Mouse (Mus musculus): ENCODE results near the gene Noa1.

Gene Noa1

DNA sequence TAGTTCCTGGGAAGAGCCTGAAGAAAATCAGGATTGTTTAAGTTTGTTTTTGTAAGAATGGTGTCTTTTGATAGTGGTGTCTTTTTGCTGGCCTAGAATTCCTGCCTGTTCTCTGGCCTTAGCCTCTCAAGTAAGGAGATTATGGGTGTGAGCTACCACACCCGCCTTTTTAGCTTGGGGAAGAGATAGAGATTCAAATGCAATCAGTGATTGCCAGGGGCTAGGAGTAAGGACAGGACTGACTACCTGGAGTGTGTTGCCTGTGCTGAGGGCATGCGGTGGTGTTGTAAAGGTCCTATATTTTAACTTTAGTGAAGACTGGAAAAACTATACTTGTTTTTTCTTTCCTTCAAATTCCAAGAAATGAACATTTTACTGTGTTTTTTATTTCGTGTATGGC, 55.5 kb downstream of the Noa1 start:
- no peak for DNase-seq (ENCODE audit: low spot score in 2 of 2)

- DNase-seq (ENCODE audit: low spot score in 2 of 2): no peak
These were observed 56.7 kb downstream of the Noa1 start for GRCm38 (mm10) chr5:77253154-77253553.

DNA sequence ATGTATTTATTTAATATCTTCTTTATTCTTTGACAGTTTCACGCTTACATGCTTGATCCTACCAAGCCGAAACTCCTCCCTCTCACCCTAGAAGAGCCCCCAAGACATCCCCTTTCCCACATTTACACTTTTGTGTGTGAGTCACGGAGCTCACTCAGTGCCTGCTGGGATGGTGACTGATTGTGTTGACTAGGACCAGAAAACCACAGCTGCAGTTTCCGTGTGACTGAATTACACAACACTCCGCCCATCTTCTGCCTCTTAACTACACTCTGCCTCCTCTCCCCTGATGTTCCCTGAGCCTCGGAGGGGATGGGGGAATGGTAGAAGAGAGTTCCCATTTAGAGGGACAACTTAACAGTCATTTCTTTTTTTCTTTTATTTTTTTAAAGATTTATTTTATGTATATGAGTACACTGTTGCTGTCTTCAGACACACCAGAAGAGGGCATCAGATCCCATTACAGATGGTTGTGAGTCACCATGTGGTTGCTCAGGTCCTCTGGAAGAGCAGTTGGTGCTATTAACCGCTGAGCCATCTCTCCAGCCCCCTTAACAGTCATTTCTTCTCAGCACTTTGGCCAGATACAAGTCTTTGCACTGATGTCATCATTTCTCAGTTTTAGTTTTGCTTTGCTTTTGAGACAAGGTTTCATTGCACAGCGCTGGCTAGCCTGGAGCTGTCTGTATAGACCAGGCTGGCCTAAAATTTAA, 57.6 kb downstream of the Noa1 start:
- no peak for DNase-seq (ENCODE audit: low spot score in 2 of 2)

DNA sequence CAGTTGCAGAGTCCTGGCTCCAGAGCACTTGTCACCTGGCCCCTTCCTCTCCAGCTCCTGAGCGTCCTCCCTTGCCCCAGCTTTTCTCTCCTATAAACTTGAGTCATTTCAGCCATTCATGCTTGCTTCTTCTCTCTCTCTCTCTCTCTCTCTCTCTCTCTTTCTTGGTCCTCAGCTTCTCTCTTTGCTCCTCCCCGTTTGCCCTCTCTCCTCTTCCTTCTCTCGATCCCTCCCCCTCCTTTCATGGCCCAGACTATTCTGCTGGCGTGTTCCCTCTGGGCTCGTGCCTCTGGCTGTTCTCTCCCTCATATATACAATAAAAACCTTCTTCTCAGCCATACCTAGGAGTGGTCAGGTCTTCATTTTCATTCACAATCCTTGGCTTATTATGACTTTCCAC, 58.2 kb downstream of the Noa1 start:
- DNase-seq (ENCODE audit: low spot score in 2 of 2): no peak

DNA sequence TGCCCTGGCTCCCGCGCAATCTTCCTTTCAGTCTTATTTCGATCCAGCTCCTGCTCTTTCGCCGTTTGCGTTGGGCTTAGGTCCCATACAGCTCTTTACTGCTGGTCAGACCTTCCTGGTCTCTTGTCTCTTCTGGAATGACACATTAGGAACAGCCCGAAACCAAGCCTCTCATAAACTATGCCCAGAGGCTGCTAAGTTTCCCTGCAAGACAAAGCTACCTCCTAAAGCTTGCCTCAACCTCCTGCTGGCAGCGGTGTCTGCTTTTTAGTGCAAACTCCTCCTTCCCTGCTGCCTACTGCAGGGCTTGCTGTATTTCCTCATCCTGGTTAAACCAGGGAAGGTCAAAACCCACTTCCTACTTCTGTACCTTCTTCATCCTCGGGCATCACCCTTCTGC, 59.8 kb downstream of the Noa1 start:
- DNase-seq (ENCODE audit: low spot score in 2 of 2): no peak

DNA sequence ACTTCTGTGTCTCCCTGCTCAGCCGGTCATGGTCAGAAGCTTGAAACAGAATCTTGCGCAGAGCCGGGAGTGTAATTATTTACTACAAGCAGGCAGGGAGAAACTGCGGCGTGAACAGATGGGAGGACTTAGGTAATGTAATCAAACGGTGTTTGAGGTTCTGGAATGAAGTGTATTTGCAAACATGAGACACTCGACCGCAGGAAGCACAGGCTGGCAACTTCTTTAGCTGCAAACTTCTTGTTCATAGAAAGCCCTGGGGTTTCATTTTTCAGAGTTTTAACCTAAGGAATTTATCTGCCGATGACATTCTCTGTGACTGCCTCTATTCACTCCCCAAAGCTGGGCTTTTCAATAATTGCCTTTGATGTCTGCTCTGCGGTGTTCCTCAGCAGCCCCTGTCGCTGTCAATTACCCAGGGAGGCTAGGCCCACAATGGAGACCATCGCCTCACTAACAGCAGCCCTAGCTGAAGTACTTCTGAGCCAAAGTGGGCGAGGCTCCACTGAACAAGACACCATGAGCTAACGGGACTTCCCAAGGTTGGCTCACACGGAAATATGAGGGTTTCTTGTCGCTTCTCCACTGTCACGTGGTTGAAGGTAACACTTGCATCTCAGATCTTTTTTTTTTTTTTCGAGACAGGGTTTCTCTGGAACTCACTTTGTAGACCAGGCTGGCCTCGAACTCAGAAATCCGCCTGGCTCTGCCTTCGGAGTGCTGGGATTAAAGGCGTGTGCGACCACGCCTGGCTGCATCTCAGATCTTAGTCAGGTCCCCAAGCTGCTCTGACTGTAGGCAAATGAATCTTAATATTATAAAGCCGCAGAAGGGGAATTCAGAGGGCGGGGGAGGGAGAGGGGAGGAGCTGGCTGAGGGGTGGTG, 63.9 kb downstream of the Noa1 start:
- no peak for DNase-seq (ENCODE audit: low spot score in 2 of 2)

DNA sequence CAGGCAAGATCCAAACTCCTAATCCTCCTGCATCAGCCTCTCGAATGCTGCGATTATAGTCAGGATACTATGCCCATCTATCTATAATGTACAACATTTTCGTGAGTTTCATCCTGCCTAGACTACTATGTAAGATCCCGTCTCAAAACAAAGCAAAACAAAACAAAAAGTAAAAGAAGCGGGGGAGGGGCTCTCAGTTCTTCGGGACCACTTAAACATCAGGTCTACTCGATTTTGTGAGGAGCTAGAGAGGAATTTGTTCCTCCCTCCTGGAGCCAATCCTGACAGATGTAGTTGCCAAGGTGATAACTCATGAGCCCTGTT, 64.5 kb downstream of the Noa1 start:
- DNase-seq (ENCODE audit: low spot score in 2 of 2): no peak

DNA sequence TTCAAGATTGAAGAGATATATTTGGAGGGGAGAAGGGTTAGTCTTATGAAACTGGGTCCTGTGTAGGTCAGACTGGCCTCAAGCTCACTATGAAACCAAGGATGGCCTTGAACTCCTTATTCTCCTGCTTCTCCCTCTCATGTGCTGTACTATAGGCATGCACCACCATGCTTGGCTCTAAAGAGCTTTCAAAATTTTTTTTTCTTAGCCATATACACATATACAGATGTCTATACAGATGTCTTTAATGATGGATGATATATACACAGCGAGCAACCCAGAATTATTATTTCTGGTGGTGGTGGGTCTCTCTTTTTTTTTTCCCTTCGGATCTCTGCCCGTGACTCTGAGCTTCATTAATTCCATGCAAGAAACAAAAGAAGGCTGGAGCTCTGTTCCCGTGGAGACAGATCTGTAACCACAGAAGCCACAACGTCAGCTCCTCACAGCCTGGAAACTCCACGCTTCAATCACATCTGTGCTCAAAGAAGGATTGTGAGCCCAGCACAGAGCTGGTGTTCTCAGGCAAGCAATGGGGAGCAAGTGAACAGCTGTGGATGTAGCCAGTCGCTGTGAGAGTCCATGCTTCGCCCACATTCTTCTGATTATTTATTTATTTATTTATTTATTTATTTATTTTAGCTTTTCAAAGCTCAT, 65.4 kb downstream of the Noa1 start:
- DNase-seq (ENCODE audit: low spot score in 2 of 2): no peak

Data from urinary bladder, postnatal 36 days (tissue).